Mouse (Mus musculus) CH12.LX (cell line): Measurements from ENCODE around the gene Lrrc23.

Experiments used
- CHD2 ChIP-seq: IDR thresholded peaks from 2 replicates; pipeline ENCODE4 v1.6.1; 2011; ENCODE audit warnings: low read length, improper control_type of control experiment
- CTCF ChIP-seq, 2 experiments: IDR thresholded peaks in 1 of 2; conservative IDR thresholded peaks in 1 of 2; 2 replicates each; pipeline ENCODE4 v1.5.1; 2011 to 2012; ENCODE audit warnings: low read depth in 2 of 2, low read length in 2 of 2, improper control_type of control experiment in 1 of 2, inconsistent platforms in 1 of 2, mild to moderate bottlenecking in 1 of 2, moderate library complexity in 1 of 2
- E2F4 ChIP-seq: IDR thresholded peaks from 2 replicates; pipeline ENCODE4 v1.6.1; 2011; ENCODE audit warnings: low read depth, low read length, improper control_type of control experiment; ENCODE audit not compliant: insufficient replicate concordance
- EP300 ChIP-seq: IDR thresholded peaks from 2 replicates; pipeline ENCODE4 v1.6.1; 2011; ENCODE audit warnings: low read length, improper control_type of control experiment
- ETS1 ChIP-seq: conservative IDR thresholded peaks from 2 replicates; pipeline ENCODE4 v1.6.1; 2012; ENCODE audit warnings: low read depth, mild to moderate bottlenecking, inconsistent platforms, low read length, improper control_type of control experiment, moderate library complexity
- GABPA ChIP-seq: IDR thresholded peaks from 2 replicates; pipeline ENCODE4 v1.6.1; 2012; ENCODE audit warnings: low read depth, low read length, improper control_type of control experiment, inconsistent platforms; ENCODE audit not compliant: insufficient replicate concordance
- MAFK ChIP-seq: IDR thresholded peaks from 2 replicates; pipeline ENCODE4 v1.6.1; 2011; ENCODE audit warnings: low read length, improper control_type of control experiment; ENCODE audit not compliant: insufficient replicate concordance
- MAX ChIP-seq: IDR thresholded peaks from 2 replicates; pipeline ENCODE4 v1.6.1; 2011; ENCODE audit warnings: low read length, improper control_type of control experiment
- NRF1 ChIP-seq: IDR thresholded peaks from 2 replicates; pipeline ENCODE4 v1.6.1; 2014; ENCODE audit warnings: low read depth, mild to moderate bottlenecking, inconsistent platforms, low read length, improper control_type of control experiment, moderate library complexity
- POLR2A ChIP-seq: IDR thresholded peaks from 2 replicates; pipeline ENCODE4 v1.6.1; 2011; ENCODE audit warnings: low read depth, mild to moderate bottlenecking, improper control_type of control experiment, low read length
- TBP ChIP-seq: conservative IDR thresholded peaks from 2 replicates; pipeline ENCODE4 v1.6.1; 2011; ENCODE audit warnings: low read depth, low read length, improper control_type of control experiment
- ZC3H11A ChIP-seq: IDR thresholded peaks from 2 replicates; pipeline ENCODE4 v1.6.1; 2012; ENCODE audit warnings: low read depth, mild to moderate bottlenecking, inconsistent platforms, low read length, improper control_type of control experiment
- ZMIZ1 ChIP-seq: IDR thresholded peaks from 2 replicates; pipeline ENCODE4 v1.6.1; 2012; ENCODE audit warnings: low read depth, mild to moderate bottlenecking, inconsistent platforms, low read length, improper control_type of control experiment
- ZNF384 ChIP-seq: IDR thresholded peaks from 2 replicates; pipeline ENCODE4 v1.6.1; 2012; ENCODE audit warnings: low read depth, low read length, improper control_type of control experiment, inconsistent platforms

- TF ChIP-seq CHD2 (no peak), CTCF (conservative IDR thresholded peaks at IDR 0.05 in 1 of 2, IDR thresholded peaks at IDR 0.05 in 1 of 2; ENCODE audit: low read depth in 2 of 2, low read length in 2 of 2) (no peak), TBP (no peak), ZMIZ1 (no peak), ZNF384 (no peak), ETS1 (no peak), EP300 (no peak), E2F4 (no peak), MAFK (no peak), GABPA (no peak), ZC3H11A (no peak), MAX (no peak), NRF1 (no peak), POLR2A (no peak)
Observed at GRCm38 (mm10) chr6:124807366-124807765, 27.8 kb upstream of the Lrrc23 start.
